Mouse (Mus musculus) forelimb bud, embryonic 11.5 days (tissue): ENCODE results near the gene Slc35e3.

Experiments used
- DNase-seq: peaks from one replicate; pipeline ENCODE4 v3.0.0-alpha.2; 2012; ENCODE audit warnings: low read depth, low spot score

The Slc35e3 gene

DNA sequence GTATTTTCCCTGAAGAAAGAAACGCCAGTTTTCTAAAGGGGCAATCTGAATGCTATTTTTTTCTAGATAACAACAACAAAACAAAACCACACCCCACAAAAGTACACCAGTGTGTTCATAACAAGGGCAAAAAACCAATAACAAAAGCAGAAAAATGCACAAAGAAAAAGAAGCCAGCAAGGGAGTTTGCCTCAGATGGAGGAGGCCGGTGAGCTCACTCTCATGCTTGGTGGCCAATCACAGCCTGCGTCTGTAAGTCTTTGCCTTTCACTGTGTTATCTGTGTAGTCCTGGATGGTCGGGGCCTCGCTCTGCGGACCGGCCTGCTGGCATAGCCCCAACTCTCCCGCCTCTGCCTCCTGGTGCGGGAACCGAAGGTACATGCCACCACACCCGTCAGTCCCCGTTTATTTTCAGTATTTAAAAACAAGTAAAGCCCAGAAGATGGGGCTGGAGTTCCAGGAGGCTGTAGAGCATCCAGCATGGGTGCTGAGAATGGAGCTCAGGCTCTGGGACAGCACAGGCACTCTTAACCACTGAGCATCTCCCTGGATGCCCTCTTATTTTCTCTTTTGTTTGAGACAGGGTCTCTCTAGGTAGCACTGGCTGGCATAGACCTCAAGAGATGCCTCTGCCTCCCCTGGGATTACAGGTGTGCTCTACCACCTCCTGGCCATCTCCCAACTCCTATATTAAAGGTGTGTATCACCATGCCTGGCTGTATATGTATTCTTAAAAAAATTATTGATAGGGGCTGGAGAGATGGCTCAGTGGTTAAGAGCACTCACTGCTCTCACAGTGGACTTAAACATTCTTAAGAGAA, 30.3 kb upstream of the Slc35e3 start:
- no peak for DNase-seq

DNA sequence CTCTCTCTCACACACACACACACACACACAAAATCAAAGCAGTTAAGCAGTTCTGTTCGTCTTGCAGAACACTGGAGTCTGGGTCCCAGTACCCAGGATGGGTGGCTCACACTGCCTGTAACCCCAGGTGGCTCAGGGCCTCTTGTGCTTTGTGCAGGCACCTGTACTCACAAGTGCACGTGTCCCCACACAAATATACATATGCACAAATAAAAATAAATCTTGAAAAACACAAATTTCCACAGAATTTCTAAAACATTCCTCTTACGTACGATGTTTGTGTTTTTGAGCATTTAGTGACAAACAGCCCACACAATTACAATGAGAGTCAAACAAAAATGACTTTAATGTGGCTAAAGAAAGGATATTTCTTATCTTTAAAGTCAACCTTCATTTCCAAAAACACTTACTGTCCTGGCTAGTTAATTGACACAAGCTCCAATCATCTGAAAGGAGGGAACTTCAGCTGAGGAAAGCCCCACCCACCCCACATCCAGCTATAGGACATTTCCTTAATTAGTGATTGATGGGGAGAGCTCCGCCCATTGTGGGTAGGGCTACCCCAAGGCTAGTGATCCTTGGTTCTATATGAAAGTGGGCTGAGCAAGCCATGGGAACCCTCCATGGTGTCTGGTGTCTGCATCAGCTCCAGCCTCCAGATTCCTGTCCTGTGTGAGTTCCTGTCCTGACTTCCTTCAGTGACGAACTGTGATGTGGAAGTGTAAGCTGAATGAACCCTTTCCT, 29.4 kb upstream of the Slc35e3 start:
- DNase-seq, result no peak

DNA sequence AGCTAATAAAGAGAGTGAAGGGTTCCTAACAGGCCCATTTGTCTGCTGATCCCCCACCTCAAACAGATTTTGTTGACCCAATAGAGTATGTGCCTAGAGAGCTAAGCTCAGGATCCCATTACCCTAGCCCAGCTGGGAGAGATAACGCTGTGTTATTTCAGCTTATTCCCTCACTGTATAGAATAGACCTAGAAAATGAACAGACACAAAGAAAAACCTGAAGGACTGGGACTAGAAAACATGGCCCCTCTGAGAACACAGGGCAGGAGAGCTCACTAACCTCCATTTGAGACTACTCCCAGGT, 28.6 kb upstream of the Slc35e3 start:
- no peak for DNase-seq

DNA sequence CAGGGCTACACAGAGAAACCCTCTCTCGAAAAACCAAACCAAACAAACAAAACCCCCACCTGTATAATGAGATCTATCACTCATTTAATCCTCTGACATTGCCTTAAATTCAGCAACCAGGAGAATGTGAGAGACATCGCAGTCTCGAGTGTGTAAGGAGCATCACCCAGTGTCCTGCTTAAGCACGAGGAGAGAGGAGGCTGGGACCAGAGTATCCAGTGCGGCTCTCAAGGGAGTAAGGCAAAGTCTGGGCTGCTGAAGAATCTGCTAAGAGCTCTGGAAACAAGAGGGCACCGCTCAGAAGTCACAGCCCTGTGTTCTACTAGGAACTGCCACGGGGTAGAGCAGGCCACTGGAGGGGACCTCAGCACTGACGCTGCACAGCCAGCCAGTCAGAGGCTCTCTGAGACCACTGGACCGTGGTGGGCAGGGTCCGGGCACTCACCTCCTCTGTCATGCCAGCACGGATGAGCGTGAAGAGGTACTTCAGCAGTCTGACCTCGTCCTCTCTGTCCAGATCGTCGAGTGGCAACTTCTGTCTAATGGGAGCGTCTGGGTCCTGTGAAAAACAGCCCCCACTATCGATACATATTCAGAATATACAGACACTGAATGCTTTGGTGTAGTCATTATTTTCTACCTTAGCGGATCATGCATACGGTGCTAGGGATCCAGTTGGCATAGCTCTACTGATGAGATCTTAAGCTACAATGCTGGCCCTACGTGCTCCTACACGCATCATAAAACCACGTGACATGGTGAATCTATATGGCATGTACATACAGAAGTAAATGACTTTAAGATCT, 28.0 kb upstream of the Slc35e3 start:
- no peak for DNase-seq

DNA sequence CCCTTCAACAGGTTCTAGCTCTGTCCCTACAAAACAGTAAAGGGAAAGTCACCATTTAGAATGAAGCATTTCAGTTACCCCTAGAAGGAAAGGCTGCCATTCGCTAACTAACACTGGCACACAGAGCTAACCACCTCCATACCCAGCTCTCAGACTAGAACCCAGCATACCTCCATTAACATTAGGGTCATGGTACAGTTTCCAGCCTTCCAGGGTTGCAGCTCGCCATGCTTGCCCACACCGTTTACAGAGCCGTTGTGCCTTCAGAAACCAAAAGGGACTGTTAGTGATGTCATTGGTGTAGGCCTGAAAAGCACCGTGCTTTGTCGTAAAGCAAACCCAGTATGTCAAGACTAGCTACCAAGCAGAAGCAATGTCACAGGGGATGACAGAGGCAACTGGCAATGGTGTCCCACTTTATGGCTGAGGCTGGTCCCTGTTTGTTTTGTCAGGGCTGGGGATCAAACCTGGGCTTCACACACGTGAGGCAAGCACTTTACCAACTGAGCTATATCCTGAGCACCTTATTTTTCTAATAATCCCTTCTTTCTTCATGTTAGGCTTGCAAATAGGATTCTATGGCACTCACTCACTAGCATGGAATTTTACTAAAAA, 27.0 kb upstream of the Slc35e3 start:
- no peak for DNase-seq

DNA sequence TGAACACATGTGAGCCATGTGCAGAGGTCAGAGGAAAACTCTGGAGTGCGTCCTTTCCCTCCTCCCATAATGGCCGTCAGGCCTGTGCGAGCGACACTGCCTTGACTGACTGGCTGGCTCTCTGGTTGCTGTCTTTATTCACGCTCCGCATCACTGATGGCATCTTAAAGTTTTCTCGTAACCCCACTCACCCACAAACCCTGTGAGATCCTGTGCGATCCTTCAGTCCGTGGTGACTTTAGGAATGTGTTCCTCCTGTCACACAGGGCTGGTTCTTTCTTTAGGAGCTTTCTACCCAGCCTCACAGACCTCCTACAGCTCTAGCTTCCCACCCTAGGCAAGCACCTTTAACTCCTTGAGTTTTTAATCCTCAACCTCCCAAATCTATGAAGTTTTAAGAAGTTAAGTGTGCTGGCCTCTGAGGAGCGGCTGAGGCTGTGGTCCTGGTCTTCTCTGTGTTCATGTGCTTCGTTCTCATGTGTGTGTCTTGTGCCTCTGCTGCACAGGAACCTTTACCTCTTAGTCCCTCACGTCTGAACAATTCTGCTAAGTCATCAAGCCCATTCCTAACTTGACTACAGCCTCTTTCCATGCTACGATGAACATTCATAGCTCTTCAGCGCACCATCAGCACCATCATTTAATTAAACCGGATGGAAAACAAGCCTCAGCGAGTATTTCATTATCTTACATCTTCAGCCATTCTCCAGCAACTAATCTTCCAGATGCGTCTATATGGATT, 26.4 kb upstream of the Slc35e3 start:
- no peak for DNase-seq

DNA sequence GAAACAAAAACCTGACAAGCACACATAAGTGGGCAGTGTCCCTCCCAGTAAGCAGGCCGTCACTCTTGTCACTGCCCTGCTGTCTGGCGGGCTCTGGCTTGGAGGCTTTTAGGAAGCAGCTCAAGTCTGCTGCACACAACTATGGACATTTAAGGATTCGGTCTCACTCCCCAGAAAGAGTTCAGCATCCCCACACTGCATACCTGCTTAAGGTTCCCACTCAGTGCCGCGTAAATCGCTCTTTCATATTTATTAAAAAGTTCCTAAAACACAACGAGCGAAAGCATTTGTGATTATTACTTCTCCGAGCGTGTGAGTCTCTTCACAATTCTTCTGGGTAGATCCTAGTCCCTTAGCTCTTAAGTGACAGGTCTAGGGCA, 25.0 kb upstream of the Slc35e3 start:
- DNase-seq, result no peak

DNA sequence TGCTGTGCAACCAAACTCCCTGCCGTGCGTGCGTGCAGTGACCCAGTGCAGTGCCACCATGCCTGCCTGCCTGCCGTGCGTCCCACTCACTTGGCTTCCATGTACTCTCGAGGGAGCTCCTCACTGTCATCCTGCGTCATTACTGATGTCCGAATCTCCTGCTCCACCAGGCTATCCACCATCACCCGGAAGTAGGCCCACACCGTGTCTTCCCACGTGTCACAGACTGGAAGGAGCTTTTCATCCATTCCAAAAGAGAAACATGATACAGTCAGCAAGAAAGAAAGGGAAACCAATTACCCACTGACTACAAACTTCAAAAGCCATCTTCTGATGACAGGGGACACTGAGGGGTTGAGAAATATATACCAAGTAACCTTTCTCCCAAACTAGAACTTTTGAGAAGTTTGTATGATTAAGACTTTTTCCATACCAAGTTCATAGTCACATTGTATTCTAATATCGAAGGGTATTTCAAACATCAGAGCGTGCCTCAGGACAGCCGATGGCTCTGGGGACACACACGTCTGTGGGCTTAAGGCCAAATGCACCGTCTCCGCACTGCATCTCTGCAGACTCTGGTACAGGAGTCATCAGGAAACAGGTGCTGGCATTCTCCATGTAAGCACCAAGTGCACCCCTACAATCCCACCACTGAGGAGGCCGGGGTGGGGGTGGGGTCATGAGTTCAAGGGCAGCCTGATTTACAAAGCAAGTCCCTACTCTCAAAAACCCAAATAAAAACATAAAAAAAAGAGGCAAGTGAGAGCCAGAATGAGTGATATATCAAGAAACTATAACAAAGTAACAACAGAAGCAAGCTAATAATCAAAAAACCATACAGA, 24.3 kb upstream of the Slc35e3 start:
- no peak for DNase-seq

DNA sequence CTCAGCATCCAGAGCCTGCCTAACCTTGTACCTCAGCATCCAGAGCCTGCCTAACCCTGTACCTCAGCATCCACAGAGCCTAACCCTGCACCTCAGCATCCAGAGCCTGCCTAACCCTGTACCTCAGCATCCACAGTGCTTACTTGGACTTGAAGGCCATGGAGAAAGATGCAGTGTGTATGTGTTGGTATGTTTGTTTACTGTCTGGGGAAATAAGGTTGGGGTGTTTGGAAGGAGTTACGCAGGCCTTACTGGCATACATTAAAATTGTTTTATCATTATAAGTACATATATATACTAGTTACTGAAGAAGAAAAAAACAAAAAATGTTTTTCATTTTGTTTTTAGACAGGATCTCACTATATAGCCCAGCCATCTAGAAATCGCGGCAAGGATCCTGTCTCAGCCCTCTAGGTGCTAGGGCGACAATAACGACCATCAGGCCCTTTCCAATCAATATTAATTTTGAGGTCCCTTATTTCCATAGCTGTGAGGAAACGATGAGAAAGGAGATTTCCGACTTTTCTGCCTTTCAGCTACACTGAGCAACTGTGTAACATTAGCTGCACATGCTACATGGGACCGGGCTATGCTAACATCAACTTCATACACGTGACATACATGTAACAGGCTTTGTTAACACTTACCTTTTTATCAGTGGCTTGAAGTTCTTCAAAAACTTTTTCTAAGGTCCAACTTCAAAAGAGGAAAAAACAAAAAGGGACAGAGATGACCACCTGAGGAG, 23.5 kb upstream of the Slc35e3 start:
- no peak for DNase-seq

DNA sequence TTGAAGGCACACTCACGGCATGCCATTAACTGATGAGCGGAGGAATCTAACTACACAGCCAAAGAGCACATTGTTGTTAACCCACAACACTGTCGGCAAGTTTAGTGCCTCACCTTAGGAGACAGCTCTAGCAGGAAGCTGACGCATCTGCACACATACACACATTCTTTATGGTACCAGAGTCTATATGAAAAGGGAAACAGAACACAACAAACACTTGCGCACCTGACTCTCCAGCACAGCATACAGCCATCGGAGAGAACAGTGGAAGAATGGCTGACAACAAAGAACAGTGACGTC, 21.9 kb upstream of the Slc35e3 start:
- no peak for DNase-seq

DNA sequence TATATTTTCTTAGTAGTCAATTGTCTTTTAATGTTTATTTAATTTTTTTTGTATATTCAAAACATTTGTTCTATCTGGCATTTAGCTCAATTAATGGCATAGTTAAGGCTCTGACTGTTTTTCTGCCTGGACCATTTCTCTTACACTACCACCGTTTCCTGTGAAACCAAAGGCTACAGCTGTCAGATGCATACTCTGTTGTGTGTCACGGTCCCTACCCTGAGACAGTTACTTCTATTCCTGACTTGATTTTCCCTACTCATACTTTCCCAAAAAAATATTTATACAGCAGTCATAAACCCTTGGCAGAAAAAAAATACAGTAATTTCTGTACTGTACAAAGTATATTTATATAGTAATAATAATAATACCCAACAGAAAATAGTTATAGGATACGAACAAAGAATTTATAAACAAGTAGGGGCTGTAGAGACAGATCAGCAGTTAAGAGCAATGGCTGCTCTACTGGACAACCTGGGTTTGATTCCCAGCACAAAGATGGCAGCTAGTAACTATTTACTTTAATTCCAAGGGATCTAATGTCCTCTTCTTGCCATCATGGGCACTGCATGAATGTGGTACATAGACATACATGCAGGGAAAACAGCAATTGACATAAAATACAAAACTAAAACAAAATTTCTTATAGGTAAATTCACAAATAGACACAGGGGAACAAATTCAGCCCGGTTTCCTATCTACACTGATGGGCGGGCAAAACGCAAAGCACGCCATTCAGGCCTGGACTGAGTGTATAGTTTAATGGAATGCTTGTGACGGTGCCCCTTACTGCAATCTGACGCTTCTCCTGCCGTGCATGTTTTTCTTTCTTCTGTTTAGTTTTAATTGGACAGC, 21.3 kb upstream of the Slc35e3 start:
- no peak for DNase-seq

DNA sequence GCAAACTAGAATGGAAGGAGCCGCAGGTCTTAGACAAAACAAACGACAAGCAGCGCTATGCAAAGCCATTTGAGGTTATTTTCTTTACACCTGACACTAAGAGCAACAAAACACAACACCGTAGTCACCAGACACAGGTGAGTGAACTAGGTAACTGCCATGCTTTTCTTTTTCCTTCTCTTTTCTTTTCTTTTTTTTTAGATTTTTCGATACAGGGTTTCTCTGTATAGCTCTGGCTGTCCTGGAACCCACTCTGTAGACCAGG, 20.7 kb upstream of the Slc35e3 start:
- no peak for DNase-seq

DNA sequence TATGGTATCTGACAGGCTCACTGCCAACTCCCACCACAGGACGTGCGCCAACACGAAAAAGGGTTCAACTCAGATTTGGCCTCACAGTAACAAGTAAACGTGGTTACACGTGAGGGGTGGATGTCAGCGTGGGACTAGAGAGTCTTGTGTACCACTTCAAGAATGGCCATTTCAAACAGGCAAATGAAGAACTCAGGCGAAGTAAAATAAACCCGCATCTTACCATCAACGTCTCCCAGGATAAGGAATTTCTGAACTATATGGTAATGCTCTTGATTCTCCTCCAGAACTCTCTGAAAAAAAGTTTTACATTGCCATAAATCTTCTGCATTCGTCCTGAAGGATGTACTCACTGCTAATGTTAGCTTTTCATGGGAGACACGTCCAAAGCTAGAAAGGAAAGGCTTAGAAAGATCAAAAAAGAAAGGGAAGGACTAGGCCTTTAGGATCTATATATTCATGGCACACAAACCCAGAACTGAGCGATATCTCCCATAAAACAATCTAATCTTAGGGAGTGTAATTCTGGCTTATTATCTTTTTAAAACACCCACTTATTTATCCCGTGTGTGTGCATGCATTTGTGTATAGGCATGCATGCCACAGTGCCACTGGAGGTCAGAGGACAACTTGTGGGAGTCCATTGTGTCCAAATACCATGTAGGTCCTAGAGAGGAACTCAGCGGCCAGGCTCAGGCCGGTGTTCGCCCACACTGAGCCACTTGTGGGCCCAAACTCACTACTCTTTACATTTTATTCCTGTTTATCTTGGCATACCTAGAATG, 20.1 kb upstream of the Slc35e3 start:
- DNase-seq, result no peak

DNA sequence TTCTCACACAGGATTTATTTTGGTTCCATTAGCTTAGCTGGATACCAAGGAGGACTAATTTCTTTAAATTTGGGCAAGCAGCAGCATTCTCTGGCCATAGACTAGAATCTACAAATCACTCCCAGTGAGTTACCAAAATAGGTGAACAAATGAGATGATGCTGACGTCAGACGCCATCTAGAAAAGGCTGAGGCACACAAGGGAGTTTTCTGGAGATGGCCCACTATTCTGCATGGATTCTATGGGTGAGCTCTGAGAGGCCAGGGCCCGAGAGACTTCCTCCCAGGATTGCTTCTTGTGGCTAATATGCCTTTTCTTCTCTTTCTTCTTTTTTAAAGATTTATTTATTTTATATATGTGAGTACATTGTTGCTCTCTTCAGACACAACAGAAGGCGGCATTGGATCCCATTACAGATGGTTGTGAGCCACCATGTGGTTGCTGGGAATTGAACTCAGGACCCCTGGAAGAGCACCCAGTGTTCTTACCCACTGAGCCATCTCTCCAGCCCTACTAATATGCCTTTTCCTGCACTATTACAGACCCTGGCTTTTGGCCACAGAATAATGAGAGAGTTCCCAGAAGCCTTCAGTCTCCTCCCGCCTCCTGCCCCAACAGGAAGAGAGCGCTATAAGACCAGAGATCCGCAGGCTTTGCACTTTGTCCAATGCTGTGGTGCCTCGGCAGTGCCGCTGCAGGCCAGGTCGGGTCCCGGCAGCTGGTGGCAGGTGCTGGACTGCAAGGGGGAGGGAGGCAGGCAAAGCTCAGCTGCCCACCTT, 19.1 kb upstream of the Slc35e3 start:
- DNase-seq, result no peak

DNA sequence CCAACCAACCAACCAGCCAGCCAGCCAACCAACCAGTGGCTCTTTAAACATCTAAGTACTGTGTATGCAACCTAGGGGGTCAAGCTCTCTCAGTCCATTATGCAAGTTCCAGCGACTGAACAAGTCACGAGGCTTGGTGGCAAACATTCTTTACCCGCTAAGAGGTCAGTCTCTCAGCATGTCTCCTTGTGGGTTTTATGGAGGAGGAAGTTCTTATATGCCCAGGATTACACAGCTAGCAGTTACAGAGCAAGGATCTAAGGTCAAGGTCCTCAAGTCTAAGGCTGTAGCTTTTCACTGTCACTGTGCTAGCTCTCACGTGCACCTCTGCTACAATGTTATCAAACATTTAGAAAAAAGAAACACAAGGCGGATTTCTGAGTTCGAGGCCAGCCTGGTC, 18.4 kb upstream of the Slc35e3 start:
- DNase-seq, result no peak

DNA sequence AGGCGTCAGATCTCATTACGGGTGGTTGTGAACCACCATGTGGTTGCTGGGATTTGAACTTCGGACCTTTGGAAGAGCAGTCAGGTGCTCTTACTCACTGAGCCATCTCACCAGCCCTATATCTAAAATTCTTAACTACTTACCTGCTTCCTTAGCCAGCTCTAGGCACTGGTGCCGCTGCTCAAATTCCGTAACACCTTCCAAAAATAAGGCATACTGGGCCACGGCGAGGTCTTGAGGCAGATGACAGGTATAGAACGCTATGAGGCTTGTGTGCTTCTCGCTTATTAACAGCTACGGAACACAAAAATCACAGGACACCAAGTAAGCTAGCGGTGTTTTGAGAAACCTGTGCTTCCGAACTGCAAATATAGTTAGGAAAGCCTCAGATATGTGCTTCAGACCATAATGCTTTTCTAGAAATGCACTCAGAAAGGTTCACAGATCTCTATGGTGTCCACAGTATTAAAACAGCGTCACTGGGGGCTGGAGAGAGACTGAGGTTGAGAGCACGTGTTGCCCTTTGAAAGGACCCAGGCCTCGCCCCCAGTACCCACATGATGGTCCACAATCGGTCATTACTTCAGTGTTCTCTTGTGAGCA, 17.5 kb upstream of the Slc35e3 start:
- DNase-seq, result no peak

DNA sequence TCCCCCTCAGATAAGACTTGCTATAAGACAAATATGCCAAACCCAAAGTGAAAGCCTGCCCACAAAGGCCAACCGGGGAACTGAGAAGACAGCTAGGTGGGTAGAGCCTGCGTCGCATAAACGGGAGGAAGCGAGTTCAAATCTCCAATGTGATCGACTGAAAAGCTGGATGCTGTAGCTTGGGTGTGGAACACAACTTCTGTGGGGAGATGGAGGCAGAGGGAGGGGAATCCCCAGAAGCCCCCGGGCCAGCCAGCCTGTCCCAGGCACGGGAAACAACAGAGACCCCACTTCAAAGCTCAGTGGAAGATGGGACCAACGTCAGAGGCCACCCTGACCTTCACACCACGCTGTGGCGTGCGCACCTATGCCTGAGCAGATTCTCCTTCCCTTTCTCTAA, 16.8 kb upstream of the Slc35e3 start:
- no peak for DNase-seq
